Mouse (Mus musculus) frontal cortex, postnatal 10 days (tissue): ENCODE measurements around the gene Rere.
"Not testable (repeated sequence)": the region's sequence is repeated elsewhere in the genome, so short reads cannot be mapped to it uniquely, and the experiment has no call there.

Experiments used
- DNase-seq, 2 experiments: peaks; one replicate each; pipeline ENCODE4 v3.0.0; 2022; ENCODE audit warnings: low spot score in 2 of 2, mixed read lengths in 1 of 2

Gene Rere

DNA sequence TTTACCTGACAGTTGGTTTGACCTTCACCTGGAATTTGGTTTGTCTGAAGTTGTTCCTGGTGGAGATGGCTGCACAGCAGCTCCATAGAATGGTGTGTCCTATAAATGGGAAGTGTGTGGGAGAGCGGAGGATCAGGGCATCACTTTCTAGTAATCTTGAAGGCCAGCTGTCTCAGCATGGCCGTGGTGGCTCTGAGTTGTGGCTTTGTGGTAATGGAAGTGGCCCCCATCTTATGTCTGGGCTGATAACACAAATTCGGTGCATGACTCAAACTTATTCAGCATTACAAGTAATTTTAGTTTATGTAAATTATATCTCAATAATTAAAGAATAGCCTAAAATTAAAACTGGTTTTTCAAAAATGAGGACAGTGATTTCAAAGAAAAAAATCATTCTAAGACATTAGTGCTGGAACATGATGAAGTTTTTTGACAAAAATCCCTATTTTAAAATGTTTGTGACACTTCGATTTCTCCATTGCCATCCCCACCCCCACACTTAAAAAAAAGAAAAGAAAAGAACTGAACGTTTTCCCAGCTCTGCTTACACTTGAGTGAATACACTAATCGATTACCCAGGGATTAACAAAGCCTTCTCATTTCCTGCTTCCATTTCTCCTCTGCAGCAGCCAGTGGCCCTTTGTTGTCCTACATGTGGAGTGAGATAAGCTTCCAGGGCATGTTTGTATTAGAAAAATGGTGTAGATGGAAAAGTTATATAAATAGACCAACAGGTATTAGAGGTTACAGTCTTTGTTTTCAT lies 180.2 kb downstream of the Rere start:
- DNase-seq: no peak

DNA sequence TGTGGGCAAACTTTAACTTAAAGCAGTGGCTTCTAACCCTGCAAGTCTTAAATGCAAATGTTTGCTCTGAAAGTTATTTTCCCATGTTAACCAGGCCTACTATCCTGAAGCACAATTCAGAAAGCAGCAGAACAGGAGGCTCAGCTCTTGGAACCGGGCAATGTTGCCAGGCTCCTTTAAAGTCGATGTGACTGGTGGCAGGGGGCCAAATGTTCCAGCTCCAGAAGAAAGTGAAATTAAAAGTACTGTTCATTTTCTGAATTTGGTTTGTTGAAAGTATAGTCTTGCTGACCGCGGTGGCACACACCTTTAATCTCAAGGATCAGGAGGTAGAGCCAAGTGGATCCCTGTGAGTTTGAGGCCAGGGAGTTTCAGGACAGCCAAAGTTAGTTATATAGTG lies 180.9 kb downstream of the Rere start:
- DNase-seq: peak; percentile 42 to 52

DNA sequence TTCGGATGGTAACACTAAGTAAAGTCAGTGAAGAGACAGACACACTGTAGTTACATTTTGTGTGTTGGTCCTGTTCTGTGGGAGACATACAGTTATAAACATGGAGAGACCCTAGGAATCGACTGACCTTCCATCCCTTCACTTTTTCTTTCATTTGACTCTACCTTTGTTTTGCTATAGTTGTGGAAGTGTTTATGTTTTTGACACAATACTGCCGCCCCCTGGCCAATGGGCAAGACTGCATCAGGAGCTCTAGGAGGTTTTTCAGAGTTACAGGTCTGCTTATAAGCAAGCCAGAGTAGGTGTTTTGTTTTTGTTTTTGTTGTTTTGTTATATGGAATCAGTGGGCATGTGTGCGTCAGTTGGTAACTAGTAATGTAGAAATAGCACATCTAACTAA lies 184.3 kb downstream of the Rere start:
- peak in 1 of 2 experiments; percentile 53 for DNase-seq

DNA sequence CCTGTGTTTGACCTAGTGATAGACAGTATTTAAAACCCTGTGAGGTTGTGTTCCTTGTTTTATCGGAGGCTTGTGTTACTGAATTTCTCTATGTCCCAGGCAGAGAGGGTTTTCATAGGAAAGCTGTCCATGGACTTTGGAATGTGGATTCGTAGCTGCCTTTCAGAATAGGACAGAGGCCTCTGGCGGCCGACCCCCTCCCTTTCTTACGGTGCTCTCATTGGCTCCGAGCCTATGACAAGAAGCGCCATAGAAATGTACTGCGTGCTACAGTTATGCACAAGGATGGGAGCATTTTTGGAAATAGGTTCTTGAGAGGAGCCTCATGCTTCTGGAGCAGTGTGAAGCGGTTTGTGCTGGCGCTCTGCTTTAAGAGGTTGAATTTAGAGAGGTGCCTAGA lies 187.8 kb downstream of the Rere start:
- no peak for DNase-seq

DNA sequence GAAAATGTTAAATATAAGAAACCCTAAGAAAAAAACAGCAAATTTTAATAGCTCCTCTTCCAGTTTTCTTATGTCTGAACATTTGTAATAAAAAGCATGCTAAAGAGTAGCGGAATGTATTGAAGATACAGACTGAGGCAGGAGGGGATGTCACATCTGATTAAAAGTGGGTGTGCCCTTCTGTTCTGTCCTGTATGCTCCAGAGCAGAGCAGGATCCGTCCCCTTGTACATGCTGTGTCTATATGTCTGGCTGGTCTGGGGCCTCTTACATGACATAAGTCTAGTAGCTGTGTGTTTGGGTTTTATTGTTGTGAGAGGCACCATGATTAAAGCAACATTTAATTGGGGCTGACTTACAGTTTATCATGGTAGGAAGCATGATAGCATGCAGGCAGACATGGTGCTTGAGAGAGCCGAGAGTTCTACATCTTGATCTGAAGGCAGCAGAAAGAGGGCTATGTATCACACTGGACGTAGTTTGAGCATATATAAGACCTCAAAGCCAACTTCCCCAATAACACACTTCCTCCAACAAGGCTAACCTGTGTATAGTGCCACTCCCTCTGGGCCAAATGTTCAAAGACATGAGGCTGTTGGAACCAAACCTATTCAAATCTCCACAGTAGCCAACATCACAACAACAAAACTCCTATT lies 189.4 kb downstream of the Rere start:
- no peak for DNase-seq

DNA sequence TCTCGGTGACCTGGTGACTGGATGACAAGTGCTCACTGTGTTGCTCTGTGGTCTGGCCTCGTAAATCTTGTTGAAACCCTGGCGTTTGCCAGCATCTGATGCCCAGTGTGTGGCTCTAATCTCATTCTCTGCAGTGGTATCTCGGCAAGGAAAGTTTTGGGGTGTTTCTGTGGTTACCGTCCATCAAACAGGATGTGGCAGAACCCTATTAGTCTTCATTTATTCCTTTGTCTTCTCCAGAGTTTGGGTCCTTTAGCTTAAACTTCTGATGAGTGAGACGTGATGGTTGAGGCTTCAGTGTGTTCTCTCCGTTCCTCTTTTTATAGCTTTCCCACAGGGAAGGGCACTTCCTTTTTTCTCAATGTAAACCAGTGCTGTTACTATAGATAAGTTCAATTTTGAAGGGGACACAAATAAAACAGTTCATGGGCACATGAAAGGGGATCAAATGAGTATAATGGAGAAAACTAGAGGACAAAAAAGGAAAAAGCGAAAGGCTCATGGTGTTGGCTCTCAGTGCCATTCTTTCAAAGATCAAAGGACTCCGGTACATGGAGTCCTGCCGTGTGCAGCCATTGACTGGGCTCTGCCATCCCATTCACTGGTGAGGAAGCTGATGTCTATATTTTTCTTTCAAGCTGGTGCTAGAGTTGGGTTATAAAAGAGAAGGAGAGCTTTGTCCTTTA lies 191.4 kb downstream of the Rere start:
- DNase-seq: no peak

DNA sequence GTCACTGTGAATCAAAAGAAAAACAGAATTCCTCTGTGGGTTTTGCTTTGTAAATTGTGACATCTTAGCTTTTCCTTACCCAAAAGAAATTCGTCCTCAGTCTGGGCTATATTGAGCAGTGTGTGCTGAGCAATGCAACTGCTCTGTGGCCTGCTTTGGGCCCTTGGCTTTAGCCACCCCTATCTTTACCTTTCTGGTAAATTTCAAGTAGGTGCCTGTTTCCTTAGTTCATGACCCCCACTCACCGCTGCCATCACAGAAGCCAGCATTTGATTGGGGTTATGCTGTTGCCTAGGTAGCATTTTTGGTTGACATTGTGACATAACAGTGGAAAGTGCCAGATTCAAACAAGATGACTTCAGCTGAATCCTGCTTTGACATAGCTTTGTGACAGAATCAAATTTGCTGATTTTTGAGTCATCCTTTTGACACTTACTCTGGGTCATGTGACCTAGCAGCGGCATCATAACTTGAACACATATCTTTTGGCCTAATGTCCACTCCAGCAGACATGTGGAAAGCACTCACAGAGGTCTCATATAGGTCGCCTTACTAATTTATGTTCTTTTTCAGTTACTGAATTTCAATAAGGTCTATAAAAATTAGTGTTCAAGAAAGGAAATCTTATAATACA lies 192.1 kb downstream of the Rere start:
- no peak for DNase-seq

DNA sequence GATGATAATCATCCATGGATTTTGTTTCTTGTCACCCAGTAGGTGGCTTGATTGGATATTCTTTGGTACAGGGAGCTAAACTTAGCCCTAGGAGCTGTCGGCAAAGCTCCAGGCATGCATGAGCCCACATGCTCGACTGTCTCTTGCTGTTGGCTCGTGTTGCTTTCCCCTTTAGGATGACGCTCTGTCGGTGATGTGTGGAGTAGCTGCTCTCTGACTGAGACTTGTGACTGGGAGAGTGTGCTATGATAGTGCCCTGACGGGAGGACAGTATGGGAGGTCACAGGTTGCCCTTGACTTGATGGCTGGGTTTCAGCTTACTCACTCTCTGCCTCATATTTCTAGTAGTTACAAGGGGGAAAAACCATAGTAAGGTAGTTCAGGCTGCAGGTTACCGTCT lies 192.6 kb downstream of the Rere start:
- DNase-seq: peak; percentile 23 to 24

DNA sequence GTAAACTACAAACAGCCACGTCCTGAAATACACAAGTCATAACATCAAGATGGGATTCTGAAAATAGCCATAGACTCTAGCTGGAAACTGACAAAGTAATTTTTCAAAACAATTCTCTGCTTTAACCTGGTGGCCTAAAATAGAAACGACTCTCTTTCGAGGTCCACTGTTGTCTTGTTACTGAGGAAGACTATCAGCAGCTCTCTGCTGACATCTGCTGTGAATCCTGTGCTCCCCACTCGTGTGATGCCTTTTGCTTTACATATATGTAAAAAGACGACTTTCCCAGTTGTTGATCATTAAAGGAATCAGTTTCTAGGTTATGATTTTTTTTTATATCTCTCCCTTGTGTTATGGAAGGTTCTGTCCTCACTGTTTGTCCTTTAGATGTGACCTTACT lies 194.8 kb downstream of the Rere start:
- DNase-seq: no peak

DNA sequence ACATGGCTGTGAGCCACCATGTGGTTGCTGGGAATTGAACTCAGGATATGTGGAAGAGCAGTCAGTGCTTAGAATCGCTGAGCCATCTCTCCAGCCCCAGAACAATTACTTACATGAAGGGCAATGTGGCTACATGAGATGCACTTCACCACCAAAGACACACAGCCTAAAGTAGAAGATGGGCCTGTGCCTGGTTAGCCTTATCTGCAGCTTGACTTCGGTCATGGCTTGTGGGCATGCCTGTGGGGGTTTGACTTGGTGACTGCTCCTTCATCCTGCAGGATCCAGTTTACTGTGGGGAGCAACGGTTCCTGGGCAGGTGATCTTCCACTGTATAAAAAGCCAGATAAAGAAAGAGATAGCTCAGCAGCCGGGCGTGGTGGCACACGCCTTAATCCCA lies 196.6 kb downstream of the Rere start:
- no peak for DNase-seq

DNA sequence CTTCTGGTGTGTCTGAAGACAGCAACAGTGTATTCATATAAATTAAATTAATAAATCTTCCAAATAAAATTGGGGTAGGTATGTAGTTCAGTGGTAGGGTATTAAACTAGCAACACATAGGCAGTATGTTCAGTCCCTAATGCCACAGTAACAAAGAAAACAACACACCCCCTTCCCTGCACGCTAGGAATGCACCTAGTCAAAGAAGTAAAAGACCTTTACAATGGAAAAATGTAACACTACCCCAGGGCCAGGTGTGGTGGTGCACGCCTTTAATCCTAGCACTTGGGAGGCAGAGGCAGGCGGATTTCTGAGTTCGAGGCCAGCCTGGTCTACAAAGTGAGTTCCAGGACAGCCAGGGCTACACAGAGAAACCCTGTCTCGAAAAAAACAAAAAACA lies 201.6 kb downstream of the Rere start:
- not testable (repeated sequence) for DNase-seq

DNA sequence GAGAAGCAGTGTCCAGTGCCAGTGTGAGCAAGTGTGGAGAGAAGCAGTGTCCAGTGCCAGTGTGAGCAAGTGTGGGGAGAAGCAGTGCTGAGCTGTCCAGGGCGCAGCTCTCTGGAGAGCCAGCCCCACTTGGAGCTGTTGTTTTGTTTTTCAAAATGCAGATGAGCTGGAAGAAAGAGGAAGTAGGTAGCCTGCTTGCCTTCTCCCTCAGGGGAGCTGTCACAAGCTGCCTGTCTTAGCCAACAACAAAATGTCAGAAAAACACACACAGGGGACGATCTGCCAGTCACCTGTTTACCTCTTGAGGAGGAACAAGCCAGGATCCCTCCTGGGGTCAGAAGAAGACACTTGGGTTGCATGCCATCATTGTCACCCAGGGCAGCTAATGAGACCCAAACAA lies 204.7 kb downstream of the Rere start:
- no peak for DNase-seq

DNA sequence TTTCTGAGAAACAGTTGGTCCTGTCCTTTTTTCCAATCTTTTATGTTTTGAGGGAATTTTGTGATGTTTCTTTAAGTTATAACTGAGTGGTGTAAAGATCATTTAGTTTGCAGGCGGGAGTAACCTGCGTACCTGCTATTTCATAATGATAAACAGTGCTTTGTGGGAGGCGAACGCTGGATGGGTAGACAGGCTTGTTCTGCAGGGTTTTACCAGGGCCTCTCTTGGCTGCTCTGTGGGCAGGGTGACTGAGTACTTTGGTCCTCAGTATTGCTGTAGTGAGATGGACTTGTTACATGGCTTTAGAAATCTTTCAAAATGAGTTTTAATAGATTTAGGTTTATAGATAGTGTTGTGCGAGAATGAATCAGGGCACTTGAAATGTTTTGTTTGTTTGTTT lies 205.7 kb downstream of the Rere start:
- DNase-seq: no peak

DNA sequence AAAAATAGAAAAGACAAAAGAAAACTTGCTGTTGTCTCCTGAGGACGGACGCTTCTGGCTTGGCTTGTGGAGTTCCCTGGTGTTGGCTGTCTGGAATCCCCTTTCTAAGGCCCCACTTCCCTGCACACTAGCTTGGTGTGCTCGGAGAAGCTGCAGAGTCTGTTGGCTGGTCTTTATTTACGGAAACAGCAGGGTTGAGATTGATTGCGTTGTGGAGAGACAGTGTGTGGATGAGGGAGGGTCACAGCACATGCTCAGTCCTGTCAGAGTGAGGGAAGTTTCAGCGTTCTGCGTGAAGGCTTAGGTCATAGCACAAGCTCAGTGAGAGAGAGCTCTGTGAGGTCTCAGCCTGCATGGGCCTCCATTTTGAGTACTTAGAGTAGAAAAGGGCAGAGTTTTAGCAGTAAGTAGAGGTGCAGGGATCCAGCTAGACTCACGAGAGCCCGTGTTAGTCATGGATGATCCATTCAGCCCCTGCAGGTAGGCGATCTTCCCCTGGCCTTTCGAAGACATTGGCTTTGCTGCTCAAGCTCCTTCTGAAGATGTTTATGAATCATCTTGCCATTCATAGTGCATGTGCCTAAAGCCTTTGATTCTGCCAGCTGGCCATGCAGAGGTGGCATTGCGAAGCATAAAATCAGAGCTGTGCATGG lies 206.8 kb downstream of the Rere start:
- peak; percentile 70 to 75 for DNase-seq

DNA sequence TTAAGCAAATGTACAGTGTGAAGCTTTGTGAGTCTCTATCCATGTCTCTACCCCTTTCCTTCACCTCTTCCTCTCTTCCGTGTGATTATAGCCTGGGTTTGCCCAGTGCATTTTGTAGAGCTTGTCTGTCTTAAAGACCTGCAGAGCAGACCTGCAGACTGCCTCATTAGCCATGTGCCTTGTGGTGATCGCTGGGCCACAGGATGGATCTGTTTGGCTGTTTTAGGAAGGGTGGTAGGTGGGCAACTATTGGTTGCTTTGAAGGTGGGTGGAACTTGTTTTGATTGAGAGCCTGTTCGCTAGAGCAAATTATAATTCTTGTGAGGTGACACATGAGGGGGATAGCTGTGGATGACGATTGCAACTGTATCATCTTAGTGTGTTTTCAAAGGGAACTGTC lies 207.3 kb downstream of the Rere start:
- DNase-seq: peak in 1 of 2 experiments; percentile 32

DNA sequence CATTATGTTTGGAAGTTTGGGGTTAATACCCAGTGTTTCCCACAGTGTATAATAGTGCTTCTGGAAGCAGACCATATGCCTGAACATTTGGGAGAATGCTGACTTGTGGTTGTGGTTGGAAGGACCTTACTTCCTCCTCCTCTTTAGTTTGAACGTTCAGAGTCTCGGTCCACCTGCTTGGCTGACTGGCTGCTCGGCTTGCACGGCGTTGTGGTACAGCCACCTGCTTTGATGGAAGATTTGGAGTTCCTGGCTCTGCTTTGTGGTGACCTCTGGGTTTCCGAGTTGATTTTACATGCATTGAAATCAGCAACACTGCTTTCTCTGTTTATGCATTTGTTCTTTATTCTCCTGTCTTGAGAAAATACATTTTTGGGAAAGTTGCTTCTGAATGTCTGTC lies 208.6 kb downstream of the Rere start:
- no peak for DNase-seq

DNA sequence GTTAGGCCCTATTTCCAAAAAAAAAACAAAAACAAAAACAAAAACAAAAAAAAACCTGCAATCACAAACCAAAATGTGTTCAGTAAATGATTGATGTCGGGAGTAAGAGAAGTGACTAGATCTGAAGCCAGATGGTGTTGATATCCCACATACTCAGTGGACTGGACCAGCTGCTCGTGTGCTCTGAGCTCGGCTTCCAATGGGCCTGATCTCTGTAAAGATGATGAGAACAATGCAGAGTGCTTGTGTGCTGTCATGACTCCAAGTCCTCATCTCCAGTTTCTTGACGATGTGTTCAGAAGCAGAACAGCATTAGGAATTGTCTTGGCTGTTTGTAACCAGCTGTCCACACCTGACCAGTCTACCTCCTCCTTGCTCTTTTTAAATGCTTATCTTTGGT lies 210.3 kb downstream of the Rere start:
- DNase-seq: no peak

DNA sequence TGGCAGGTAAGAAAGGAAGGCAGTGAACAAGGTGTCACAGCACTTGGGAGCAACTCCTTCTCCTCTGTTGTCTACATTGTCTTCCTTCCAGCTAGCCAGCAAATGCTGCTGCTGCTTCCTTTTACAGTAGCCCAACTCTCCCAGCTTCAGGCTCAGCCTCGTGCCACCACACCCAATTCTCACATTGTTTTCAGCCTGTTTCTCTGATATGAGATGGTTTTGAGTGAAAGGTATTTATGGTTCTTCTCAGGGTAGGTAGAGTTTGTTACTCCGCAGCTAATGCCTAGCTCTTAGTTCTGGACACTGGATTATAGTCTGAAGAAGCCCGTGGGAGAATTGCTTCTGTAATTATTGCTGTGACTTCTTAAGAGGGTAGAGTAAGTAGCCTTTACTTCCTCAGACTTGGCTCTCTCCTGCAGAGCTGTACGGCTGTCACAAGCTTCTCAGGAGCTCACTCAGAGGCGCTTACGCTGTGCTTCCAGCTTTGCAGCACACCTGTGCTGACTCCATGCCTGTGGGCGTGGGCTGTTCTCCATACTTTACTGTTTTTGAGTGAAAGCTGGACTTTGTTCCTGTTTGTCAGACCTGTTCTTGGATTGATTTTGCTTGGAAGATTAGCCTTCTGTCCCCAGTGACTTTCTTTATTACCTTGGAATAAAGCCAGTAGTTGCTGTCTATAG lies 212.0 kb downstream of the Rere start:
- DNase-seq: no peak

DNA sequence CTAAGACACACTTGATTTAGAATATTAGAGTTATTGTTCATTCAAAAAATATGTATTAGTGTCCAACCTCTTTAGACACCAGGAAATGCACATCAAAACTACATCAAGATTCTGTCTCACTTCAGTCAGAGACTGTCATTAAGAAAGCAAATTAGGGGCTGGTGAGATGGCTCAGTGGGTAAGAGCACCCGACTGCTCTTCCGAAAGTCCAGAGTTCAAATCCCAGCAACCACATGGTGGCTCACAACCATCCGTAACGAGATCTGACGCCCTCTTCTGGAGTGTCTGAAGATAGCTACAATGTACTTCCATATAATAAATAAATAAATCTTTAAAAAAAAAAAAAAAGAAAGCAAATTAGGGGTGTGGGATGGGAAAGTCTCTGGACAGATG lies 212.5 kb downstream of the Rere start:
- DNase-seq: not testable (repeated sequence)

DNA sequence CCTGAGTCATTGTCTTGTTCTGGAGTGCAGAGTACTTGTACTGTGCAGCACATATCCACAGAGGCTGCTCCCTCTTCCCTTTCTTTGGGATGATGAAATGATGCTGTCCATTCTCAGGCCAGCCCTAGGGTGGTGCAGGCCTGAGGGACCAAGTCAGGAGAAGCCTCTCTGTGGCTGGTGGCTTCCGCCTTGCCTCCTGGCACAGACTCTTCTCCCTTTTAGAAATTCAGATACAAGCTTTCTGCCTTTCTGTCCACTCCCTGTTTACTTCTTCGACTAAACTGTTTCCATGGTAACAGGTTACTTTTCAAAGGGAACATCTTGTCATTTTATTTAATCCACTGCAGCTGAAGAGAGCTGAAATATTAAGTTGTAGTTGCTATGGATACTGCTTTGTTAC lies 214.1 kb downstream of the Rere start:
- no peak for DNase-seq

DNA sequence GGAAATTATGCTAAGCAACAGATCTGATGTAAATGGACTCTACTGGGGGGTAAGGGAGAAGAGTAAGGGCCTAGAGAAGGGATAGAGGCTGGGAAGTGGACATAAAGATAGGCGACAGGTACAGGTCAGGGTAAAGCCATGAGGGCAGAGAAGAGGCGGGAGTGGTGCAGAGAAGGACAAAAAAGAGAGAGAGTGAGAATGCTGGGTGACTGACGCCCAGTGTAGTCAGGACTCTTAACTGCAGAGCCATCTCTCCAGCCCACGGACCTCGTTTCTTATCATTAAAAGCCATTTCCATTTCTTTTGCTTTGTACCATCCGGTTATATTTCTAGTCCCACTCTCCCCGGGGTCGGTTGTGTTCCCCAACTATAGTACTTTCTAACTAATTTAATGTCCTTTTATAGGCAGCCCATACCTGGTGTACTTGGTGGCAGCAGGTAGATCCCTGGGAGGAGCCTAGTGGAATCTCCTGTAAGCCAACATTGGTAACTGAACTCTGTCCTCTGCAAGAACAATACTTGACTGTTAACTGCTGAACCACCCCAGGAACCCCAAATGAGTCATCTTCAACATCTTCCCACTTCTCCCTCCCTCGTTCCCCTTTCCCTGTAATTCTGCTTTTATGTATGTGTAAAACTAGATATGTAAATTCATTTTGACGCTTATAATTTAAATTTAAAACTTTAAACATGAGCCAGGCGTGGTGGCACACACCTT lies 223.0 kb downstream of the Rere start:
- no peak for DNase-seq
